Mouse (Mus musculus): ENCODE data around the gene Milr1. TPM values are rescaled to one million over a fixed set of nuclear protein-coding genes. Genes with fewer than 3 reads are reported as not detected.
A peak's percentile ranks its signal among the peaks of the same experiment; 100 is the strongest.
"Not testable (repeated sequence)": the region's sequence is repeated elsewhere in the genome, so short reads cannot be mapped to it uniquely, and the experiment has no call there.

Milr1 gene
- polyA plus RNA-seq, 1 experiment = 0.66 TPM

GRCm38 (mm10) chr11:106736614-106737013, 14.4 kb upstream of the Milr1 start:
- DNase-seq = no peak
- H3K4me3 ChIP-seq (ENCODE audit: insufficient read depth, low read depth, low read length) = no peak overlapping the region
- no peaks in the 10 kb centered on the region for H3K36me3 ChIP-seq (ENCODE audit: control insufficient read depth, insufficient read depth, low read length)
- H3K27ac ChIP-seq (ENCODE audit: insufficient read depth, low read depth, low read length) = peak overlapping the region; percentile 66
- 79% methylated on average over 3 of the region's 3 CpGs for WGBS
- no peak for TF ChIP-seq CTCF (conservative IDR thresholded peaks at IDR 0.05; ENCODE audit: insufficient read depth, insufficient read length, low read depth, low read length)
- no peak for TF ChIP-seq POLR2A (IDR thresholded peaks at IDR 0.05; ENCODE audit: low read depth, low read length)
- no peaks in the 10 kb centered on the region; the same call in 1 of the 2 replicates for H3K4me1 ChIP-seq (ENCODE audit: control insufficient read depth, insufficient read depth, low read length)
- H3K27me3 ChIP-seq (replicated peaks; ENCODE audit: control insufficient read depth, insufficient read depth, low read length) = no peaks in the 10 kb centered on the region

- peak; percentile 74 for DNase-seq
- Histone ChIP-seq H3K27me3 (replicated peaks; ENCODE audit: control insufficient read depth, insufficient read depth, low read length) (no peaks in the 10 kb centered on the region), H3K4me1 (ENCODE audit: control insufficient read depth, insufficient read depth, low read length) (no peaks in the 10 kb centered on the region; the same call in 1 of the 2 replicates), H3K4me3 (ENCODE audit: insufficient read depth, low read depth, low read length) (no peak overlapping the region), H3K36me3 (ENCODE audit: control insufficient read depth, insufficient read depth, low read length) (no peaks in the 10 kb centered on the region), H3K27ac (ENCODE audit: insufficient read depth, low read depth, low read length) (peak overlapping the region; percentile 66)
- TF ChIP-seq CTCF (conservative IDR thresholded peaks at IDR 0.05; ENCODE audit: insufficient read depth, insufficient read length, low read depth, low read length) = no peak
- TF ChIP-seq POLR2A (IDR thresholded peaks at IDR 0.05; ENCODE audit: low read depth, low read length) = no peak
- 46% methylated on average over 12 of the region's 12 CpGs for WGBS
Measured at GRCm38 (mm10) chr11:106737178-106737621, 13.8 kb upstream of the Milr1 start.

GRCm38 (mm10) chr11:106739116-106739515, 11.9 kb upstream of the Milr1 start:
- Histone ChIP-seq H3K27ac (ENCODE audit: insufficient read depth, low read depth, low read length) (0 out of 2 replicates have a peak overlapping the region, but pooled peaks have one; percentile 39), H3K36me3 (ENCODE audit: control insufficient read depth, insufficient read depth, low read length) (no peaks in the 10 kb centered on the region), H3K4me3 (ENCODE audit: insufficient read depth, low read depth, low read length) (no peak overlapping the region), H3K27me3 (replicated peaks; ENCODE audit: control insufficient read depth, insufficient read depth, low read length) (no peaks in the 10 kb centered on the region), H3K4me1 (ENCODE audit: control insufficient read depth, insufficient read depth, low read length) (no peaks in the 10 kb centered on the region; the same call in 1 of the 2 replicates)
- TF ChIP-seq POLR2A (IDR thresholded peaks at IDR 0.05; ENCODE audit: low read depth, low read length) = no peak
- TF ChIP-seq CTCF (conservative IDR thresholded peaks at IDR 0.05; ENCODE audit: insufficient read depth, insufficient read length, low read depth, low read length) = no peak
- 93% methylated on average over 2 of the region's 2 CpGs for WGBS
- DNase-seq = no peak

- H3K4me3 ChIP-seq (ENCODE audit: insufficient read depth, low read depth, low read length); H3K27ac ChIP-seq (ENCODE audit: insufficient read depth, low read depth, low read length); H3K27me3 ChIP-seq (replicated peaks; ENCODE audit: control insufficient read depth, insufficient read depth, low read length); DNase-seq; H3K4me1 ChIP-seq (ENCODE audit: control insufficient read depth, insufficient read depth, low read length); H3K36me3 ChIP-seq (ENCODE audit: control insufficient read depth, insufficient read depth, low read length): not testable (repeated sequence)
- WGBS = 89% methylated on average over 7 of the region's 8 CpGs
Measured at GRCm38 (mm10) chr11:106740724-106741123, 10.3 kb upstream of the Milr1 start.

GRCm38 (mm10) chr11:106741232-106741631, 9.8 kb upstream of the Milr1 start:
- 77% methylated on average over 6 of the region's 6 CpGs for WGBS

GRCm38 (mm10) chr11:106741826-106742225, 9.2 kb upstream of the Milr1 start:
- Histone ChIP-seq H3K4me3 (ENCODE audit: insufficient read depth, low read depth, low read length) (no peak overlapping the region), H3K36me3 (ENCODE audit: control insufficient read depth, insufficient read depth, low read length) (no peaks in the 10 kb centered on the region), H3K27ac (ENCODE audit: insufficient read depth, low read depth, low read length) (no peak overlapping the region), H3K4me1 (ENCODE audit: control insufficient read depth, insufficient read depth, low read length) (no peaks in the 10 kb centered on the region; the same call in 1 of the 2 replicates), H3K27me3 (replicated peaks; ENCODE audit: control insufficient read depth, insufficient read depth, low read length) (no peaks in the 10 kb centered on the region)
- DNase-seq = no peak
- WGBS = 94% methylated on average over 3 of the region's 3 CpGs
- TF ChIP-seq CTCF (conservative IDR thresholded peaks at IDR 0.05; ENCODE audit: insufficient read depth, insufficient read length, low read depth, low read length) = no peak
- TF ChIP-seq POLR2A (IDR thresholded peaks at IDR 0.05; ENCODE audit: low read depth, low read length) = no peak

More at GRCm38 (mm10) chr11:106741232-106741631, 9.8 kb upstream of the Milr1 start:
- no peaks in the 10 kb centered on the region for H3K36me3 ChIP-seq (ENCODE audit: control insufficient read depth, insufficient read depth, low read length)
- H3K27me3 ChIP-seq (replicated peaks; ENCODE audit: control insufficient read depth, insufficient read depth, low read length) = no peaks in the 10 kb centered on the region
- H3K4me3 ChIP-seq (ENCODE audit: insufficient read depth, low read depth, low read length) = no peak overlapping the region
- no peaks in the 10 kb centered on the region; the same call in 1 of the 2 replicates for H3K4me1 ChIP-seq (ENCODE audit: control insufficient read depth, insufficient read depth, low read length)
- H3K27ac ChIP-seq (ENCODE audit: insufficient read depth, low read depth, low read length) = no peak overlapping the region
- no peak for DNase-seq
- TF ChIP-seq CTCF (conservative IDR thresholded peaks at IDR 0.05; ENCODE audit: insufficient read depth, insufficient read length, low read depth, low read length) = no peak
- no peak for TF ChIP-seq POLR2A (IDR thresholded peaks at IDR 0.05; ENCODE audit: low read depth, low read length)

GRCm38 (mm10) chr11:106742388-106742841, 8.6 kb upstream of the Milr1 start:
- Histone ChIP-seq H3K27me3 (replicated peaks; ENCODE audit: control insufficient read depth, insufficient read depth, low read length) (no peaks in the 10 kb centered on the region), H3K4me3 (ENCODE audit: insufficient read depth, low read depth, low read length) (no peak overlapping the region), H3K36me3 (ENCODE audit: control insufficient read depth, insufficient read depth, low read length) (no peaks in the 10 kb centered on the region), H3K27ac (ENCODE audit: insufficient read depth, low read depth, low read length) (no peak overlapping the region), H3K4me1 (ENCODE audit: control insufficient read depth, insufficient read depth, low read length) (no peaks in the 10 kb centered on the region; the same call in 1 of the 2 replicates)
- no peak for DNase-seq
- no peak for TF ChIP-seq CTCF (conservative IDR thresholded peaks at IDR 0.05; ENCODE audit: insufficient read depth, insufficient read length, low read depth, low read length)
- no peak for TF ChIP-seq POLR2A (IDR thresholded peaks at IDR 0.05; ENCODE audit: low read depth, low read length)
- WGBS = 42% methylated on average over 6 of the region's 6 CpGs

All from kidney, adult 2 months (tissue).